Mouse (Mus musculus) kidney, postnatal 10 days (tissue): ENCODE data around the gene Crcp.
"Not testable (repeated sequence)": the region's sequence is repeated elsewhere in the genome, so short reads cannot be mapped to it uniquely, and the experiment has no call there.

Source experiments
- DNase-seq: peaks from one replicate; pipeline ENCODE4 v3.0.0; 2021; ENCODE audit warnings: mixed read lengths

Crcp gene

DNA sequence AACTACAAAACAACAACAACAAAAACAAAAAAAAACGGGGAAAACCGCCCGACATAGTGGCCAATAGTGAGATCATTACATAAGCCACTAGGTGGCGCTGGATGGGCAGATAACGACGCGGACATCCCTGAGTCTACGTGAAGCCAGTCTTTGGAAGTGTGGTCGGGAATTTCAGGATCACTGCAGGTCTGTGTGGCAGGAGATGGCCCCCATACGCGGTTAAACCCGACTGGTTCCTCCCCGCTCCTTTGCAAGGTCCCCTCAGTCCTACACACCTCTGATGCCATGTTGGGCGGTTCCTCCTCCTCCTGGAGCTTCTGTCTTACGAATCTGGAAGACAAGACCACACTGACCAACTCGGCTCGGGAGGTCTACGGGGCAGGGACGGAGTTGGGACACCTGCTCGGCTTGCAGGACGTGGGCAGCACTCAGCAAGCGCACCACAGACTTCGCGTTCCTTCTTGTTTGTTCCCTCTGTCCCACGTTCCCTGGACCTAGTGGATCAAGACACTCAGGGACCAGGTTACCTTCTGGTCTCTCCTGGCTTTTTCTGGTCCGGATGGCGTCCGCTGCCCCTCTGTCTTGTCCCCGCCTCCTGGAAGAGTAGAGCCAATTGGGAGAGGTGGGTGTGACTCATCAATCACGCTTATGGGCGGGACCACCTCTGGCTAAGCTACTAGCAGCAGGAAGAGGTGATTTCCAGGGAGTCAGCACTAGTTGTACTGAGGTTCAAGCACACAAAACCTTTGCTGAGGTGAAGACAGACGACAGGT is 5.1 kb upstream of the Crcp start:
- DNase-seq = peak; percentile 93

DNA sequence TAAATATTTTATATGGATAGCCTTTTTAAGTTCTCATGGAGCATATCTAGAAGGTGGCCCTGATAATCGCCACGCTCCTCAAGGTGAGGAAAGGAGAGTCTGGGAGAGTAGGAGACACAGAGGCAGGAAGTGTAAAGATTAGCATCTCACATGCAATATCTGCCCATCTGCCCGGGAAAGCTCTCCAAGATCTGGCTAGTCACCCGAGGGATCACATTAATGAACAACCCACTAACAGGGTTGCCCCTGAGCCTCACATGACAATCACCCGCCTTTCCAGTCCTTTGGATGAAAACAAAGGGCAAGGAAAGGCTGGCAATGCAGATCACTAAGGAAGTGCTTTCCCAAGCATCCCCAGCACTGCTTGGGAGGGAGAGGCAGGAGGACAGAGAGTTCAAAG is 2.0 kb upstream of the Crcp start:
- peak; percentile 73 for DNase-seq

DNA sequence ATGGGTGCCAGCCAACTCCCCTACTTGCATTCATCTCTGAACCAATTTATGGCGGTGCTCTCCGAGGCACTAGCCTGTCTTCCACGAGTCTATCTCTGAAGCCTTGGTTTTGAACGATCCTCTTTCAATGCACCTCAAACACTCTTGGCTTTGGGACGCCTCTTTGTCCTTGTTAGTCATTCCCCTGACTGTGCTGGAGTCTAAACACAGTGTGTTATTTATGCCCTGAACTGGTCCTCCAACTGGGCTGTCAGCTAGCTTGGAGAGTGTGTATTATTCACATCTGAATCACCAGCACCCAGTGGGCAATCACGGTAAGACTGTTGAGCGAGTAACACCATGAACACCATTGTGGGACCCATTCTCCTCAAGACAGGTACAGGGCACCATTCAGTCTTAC is 1.4 kb upstream of the Crcp start:
- DNase-seq = no peak

DNA sequence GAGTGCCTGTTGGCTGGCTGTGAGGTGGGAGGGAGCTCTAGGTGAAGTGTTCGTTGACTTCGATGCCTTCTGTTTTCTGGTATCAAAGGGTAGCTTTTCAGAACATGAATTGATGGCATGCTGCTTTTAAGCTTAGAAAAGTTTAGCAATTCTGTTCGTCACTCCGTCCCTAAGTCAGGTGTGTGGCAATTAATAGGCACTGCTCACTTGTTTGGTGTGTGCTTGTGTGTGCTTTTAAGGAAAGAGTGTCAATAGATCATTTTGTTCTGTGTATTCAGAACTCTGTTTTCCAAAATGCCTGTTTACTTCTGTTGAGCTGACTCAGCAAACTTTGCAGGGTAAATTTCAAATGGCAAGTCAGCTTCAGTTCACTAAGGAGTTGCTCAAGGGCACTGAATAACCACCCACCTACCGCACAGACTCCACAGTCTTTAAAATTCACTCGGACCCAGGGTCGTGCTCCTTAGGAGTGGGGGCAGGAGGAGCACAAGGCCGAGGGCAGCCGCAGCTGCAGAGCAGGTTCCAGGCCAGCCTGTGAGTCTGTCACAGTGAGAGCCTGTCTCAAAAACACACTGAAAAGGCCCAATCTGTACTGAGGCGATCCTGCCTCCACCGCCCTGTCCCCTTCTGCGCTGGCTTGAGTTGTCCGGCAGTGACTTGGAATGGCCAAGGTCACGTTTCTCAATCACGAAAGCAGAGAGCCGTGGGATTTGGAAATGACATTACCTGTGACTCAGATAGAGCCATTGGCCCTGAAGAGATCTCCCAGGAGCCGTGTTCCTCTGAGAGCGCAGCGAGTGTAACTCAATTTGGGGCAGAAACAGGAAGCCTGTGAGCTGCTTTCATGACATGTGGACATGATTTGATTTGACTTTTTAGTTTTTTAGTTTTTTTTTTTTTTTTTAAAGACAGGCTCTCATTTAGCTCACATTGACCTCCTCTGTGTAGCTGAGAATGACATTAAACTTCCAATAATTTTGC is 2.6 kb downstream of the Crcp start:
- DNase-seq = no peak

DNA sequence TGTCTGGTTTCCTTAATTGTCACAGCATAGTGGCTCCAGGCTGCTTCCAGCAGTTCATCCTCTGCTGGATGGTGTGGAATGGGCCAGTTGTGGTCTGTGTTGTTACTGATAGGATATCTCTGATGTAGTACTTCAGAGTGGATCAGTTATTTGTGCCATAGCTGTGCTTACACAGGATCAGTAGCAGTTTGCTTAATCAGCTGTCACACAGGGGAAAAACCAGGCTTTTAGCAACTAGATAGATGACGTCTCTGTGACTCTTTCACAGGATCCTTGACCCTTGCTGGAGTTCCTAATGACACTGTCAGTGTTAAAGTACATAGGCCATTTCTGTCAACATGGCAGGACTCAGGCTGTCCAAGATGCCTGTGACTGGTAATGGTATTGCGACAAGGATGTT is 4.8 kb downstream of the Crcp start:
- DNase-seq = no peak

DNA sequence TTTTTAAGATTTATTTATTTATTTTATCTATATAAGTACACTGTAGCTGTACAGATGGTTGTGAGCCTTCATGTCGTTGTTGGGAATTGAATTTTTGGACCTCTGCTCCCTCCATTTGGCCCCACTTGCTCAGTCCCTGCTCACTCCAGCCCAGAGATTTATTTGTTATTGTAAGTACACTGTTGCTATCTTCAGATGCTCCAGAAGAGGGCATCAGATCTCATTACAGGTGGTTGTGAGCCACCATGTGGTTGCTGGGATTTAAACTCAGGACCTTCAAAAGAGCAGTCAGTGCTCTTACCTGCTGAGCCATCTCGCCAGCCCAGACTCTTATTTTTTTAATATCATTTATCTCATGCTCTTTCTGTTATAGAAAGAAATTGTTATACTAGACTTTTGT is 7.2 kb downstream of the Crcp start:
- DNase-seq = not testable (repeated sequence)

DNA sequence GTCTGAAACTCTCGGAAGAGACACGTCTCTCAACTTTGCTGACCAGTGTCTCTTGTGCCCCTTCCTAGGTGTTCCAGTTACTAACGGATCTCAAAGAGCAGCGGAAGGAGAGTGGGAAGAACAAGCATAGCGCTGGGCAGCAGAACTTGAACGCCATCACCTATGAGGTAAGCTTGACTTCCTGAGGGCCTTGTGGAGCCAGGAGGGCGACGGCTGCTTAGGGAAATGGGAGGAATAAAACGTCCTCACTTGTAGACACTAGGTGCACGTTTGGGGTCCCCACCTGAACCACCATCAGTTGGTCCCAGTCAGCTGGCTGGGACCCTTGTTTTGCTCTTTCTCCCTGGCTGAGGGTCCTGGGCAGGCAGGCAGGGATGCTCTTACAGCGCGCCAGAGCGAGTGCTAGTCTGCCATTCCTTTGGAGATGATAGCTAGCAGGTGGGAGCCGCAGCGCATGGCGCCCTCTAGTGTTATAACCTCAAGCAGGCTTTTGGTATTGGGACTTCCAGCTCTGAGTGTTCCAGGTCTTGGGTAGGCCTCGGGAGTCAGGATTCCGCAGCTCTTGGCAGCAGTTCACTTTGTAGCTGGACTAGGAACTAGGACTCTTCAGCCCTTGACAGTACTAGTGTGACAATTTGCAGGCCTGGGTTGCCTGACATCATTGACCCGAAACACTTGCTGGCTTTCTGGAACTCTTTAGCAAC is 8.8 kb downstream of the Crcp start:
- peak; percentile 81 for DNase-seq

DNA sequence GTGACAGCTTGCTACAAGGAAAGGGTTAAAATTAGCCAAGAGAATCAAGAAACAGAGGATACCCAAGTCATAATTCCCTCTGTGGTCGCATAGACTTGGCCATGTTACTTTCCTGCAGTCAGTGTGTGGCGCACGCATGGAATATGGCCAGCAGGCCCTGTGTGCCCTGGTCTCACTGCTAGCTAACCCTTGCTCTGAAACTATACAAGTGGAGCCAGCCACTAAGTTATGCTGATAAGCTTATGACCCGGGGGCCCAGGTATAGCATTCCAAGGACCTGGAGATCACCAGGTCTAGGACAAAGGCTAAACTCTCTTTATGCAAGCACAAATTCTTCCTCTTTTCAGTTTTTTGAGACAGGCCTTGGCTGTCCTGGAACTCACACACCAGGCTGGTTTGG is 11.7 kb downstream of the Crcp start:
- no peak for DNase-seq

DNA sequence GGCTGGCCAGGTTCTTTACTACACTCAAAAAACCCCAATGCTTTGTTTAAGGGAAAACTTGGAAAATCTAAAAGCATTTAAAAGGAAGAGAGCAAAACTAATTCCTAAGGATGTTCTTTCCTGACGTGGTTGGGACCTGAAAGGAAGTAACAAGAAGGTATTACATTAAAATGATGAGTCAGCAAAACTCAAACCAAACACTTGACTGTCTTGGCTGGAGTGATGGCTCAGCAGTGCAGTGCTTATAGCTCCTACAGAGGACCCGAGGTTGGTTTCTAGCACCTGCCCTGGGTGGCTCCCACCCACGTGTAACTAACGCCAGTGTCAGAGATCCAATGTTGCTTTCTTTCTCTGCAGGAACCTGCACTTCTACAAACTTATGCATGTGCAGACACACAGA is 12.2 kb downstream of the Crcp start:
- DNase-seq = no peak

DNA sequence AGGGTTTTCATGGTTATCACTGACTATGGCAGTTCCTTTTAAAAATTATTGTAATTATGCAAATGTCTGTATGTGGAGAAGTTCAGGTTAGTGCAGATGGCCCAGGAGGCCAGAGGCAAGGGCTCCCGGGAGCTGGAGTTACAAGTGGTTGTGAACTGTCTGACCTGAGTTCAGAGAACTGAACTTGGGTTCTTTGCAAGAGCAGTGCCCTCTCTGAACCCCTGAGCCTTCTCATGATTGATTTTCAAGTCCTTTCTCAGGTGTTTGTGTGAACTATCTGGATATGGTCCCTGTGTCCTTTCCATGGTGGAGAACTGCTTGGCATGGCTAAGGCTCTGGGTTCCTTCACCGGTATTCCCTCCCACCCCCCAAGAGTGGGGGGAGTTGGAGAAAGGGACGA is 14.7 kb downstream of the Crcp start:
- no peak for DNase-seq

DNA sequence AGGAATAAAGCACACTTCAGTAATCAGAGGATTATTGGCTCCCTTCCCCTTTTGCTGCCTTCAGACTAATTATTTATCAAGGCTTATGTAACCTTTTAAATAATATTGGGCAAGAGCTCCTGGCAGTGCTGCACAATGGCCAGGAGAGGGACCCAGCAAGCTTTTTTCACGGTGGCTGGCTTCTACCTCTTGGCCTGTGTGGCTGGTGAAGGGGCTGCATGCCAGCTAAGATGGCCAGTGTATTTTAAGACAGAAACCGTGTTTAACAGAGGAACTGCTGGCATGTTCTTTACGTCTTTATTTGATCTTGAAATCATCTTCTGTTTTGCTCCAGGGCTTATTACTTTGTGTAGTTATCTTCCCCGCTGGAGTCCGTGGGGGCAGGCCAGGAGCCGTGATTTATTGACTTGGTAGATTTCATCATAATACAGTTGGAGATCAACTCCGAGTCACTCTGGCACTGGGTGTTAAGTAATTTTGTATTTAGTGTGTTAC is 15.2 kb downstream of the Crcp start:
- peak; percentile 66 for DNase-seq

DNA sequence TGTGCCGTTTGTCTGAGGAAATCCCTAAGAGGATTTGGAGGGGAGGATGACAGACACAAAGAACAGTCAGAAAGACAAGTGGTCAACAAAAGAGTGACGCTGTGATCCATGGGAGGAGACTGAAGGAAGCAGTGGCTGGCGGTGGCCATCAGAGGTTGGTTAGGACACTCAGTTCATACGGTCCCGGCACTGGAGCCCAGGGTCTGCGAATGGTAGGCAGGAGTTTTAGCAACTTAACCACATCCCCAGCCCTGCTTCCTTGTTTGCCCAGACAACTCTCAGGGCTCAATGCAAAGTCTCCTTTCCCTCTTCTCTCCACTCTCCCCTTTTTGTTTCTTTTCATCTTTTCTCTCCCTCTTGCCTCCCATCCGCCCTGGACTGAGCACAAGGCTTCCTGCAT is 17.0 kb downstream of the Crcp start:
- no peak for DNase-seq

DNA sequence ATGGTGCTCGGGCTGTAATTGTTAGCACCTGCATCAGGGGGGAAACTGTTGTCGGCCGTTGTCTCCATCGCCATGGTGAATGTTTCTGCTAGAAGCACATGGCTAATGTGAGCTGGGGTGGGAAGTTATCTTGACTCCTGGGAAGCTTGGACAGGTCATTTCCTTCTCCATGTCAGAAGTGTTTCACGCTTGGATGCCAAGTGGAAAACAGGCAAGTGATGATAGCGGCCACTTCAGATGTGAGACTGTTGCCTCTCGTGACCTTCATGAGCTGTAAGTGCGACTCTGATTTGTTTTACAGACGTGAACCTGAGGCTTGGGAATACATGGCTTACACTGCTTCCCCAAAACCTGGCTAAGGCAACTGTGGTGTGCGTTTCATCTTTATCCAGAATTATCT is 17.5 kb downstream of the Crcp start:
- DNase-seq = no peak

DNA sequence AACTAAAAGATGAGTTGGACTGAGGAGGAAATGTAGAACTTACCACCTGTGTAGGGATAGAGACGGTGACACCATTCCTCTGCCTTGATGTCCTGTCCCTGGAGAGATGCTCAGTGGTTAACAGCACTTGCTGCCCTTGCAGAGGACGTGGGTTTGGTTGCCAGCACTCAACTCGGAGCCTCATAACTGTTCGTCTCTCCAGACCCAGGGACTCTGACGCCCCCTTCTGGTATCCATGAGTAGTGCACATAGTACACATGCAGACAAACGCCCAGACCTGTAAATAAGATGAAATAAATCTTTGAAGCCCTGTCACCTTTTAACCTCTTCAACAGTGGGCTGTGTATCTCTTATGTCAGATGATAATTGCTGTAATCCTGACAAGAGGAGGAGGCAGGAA is 17.9 kb downstream of the Crcp start:
- DNase-seq = no peak

DNA sequence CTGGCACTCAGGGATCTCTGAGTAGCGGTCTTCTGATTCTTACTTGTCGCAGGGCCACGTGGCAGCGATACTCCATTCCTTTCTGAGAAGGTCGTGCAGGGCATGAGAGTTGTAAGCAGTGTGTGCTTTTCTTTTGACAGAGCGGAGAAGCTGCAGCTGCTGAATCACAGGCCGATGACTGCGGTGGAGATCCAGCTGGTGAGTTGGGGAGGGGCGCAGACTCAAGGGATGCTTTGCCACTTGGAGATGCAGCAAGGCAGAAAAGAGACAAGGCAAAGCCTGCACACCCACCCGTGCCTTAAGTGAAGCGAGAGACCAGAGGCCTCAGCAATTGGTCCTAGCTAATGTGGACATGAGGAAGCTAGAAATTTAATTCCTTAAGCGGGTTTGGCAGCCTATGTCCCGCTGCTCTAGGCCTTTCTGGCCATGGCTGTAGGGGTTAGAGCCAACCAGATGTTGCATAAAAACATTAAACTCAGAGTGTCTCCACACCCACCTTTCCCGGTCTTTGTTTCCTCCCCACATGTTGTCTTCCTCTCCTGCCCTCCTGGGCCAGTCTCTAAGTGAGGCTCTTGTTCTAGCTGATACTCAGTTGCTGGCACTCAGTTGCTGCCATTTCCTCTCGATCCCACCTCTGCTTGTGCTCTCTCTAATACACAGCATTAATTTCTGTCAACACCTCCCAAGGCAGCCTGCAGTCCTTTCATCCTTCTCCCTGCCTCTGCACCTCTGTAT is 19.9 kb downstream of the Crcp start:
- DNase-seq = peak; percentile 76

DNA sequence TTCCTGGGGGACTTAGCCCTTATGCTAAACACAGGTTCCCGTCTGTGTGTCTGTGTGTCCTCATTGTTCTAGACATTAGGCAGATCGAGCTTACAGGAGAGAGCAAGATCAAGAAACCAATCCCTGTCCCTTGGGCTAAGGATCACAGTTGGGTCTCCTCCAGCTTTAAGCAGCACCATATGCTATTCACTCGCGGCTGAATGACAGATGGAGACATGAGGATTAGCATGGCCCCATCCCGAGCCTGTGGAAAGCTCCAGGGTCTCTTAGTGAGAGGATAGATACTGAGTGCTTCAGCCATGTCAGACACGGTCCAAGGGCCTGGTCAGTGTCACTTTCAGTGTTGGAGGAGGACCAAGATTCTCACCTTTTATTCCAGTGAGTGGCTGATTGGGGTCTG is 21.3 kb downstream of the Crcp start:
- no peak for DNase-seq

DNA sequence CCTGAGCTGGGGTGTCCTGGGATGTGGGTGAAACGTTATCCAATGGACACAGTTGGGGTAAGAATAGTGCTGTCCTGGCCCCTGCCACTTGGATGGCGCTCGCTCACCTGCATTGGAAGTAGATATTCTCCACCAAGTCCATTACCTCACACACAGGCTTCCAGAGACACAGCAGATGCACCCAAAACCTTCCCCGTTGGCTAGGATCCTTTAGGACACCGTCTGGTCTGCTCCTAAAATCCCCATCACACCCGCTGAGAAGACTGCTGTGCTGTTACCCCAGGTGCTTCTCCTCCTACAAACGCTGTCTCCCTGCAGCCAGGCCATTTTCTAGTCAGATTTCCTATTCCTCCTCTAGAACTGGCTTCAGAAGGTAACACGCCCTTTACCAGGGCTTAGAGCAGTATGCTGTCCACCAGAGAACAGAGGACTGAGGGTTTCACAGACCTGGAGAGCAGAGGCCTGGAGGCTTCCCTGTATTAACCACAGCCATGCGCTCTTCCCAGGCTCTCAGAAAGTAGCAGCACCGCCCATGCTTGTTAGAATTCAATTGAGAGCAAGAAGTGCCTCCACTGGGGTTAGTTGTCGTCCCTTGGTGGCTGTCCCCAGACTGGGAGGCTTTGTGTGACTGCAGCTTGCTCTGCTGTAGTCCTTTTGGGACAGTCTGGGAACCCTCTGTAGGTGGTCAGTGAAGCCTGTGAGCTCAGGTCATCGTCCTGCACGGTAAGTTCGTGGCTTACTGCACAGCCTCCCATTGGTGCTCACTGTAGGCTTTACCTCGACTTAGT is 22.2 kb downstream of the Crcp start:
- no peak for DNase-seq

DNA sequence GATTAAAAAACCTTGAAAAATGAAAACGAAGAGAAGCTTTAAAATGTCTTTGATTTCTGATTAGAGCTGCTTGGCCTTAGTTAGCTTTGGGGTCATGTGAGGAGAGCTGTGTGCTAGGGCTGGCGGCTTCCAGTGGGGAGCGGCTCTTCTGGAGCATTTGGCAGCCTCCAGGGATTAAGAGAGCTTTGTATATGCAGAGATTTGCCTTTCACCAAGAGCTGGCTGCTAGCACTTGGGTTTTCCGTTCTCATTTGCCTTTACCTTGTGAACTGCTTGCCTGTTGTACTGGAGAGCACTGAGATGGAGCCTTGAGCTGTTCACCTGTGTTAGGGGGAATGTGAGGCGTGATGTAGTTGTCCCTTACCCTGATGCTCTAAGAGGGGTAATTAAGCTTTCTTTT is 23.4 kb downstream of the Crcp start:
- DNase-seq = no peak

DNA sequence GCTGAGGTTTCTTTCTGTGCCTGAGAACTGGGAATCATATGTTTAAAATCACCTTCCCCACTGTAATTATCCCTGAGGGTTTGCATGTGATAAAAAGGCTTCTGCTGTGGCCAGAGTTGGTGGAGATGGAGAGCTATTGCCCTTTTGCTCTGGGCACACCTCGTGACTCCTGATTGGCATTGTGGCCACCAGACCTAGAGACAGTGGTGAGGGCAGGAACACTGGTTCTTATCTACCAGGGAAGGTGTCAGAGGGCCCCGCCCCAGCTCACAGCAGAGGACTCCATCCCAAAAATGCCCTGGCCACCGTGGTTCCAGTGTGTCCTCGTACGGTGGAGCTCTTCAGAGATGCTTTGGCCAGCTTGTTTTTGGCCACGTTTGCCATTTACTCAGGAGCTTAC is 23.9 kb downstream of the Crcp start:
- DNase-seq = no peak

DNA sequence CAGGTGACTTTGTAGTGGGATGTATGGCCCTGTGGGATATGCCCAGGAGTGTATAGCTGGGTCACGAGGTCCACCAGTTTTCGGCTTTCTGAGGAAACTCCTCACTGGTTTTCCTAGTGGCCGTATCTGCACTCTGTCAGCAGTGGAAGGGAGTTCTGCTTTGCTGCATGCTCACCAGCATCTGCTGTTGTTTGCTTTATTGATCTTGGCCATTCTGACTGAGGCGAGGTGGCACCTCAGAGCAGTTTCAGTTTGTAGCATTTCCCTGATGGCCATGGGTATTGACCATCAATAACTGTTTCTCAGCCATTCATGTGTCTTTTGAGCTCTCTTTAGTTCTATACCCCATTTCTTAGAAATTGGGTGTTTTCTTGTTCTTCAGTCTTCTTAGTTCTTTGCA is 26.6 kb downstream of the Crcp start:
- DNase-seq = no peak

DNA sequence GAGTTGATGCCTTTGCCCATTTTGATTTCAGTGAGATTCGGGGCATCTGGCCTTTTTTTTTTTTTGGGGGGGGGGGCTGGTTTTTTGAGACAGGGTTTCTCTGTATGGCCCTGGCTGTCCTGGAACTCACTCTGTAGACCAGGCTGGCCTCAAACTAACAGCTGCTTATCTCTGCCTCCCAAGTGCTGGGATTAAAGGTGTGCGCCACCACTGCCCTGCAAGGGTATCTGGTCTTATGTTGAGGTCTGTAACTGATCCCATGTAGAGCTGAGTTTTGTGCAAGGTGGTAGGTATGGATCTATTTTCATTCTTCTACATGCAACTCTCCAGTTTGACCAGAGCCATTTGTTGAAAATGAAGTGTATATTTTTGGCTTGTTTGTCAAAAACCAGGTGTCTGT is 27.2 kb downstream of the Crcp start:
- DNase-seq = no peak
